Mouse (Mus musculus): Measurements from ENCODE around the gene Msi2. TPM values are rescaled to one million over a fixed set of nuclear protein-coding genes. Genes with fewer than 3 reads are reported as not detected.
A peak's percentile ranks its signal among the peaks of the same experiment; 100 is the strongest.

The Msi2 gene
- polyA plus RNA-seq, 1 experiment from 2014 or later = 3.9 TPM

GRCm38 (mm10) chr11:88585171-88585632, 133.1 kb downstream of the Msi2 start:
- no peak overlapping the region for H3K4me2 ChIP-seq
- H3K36me3 ChIP-seq = peaks cover 15% of the 10 kb centered on the region
- H3K4me3 ChIP-seq (replicated peaks) = no peak overlapping the region
- H3K9me3 ChIP-seq (replicated peaks) = no peaks in the 10 kb centered on the region
- H3K4me1 ChIP-seq (replicated peaks) = peaks cover 39% of the 10 kb centered on the region
- DNase-seq (no peak), ATAC-seq (ENCODE audit: low read depth) (no peak)
- H3K27ac ChIP-seq = no peak overlapping the region
- 55% methylated on average over 10 of the region's 10 CpGs for WGBS (ENCODE audit: insufficient replicate concordance)
- H3K27me3 ChIP-seq = no peaks in the 10 kb centered on the region
- no peak overlapping the region for H3K9ac ChIP-seq

- Histone ChIP-seq H3K27me3 (no peaks in the 10 kb centered on the region), H3K9me3 (replicated peaks) (no peaks in the 10 kb centered on the region), H3K4me2 (no peak overlapping the region), H3K27ac (no peak overlapping the region), H3K4me1 (replicated peaks) (peaks cover 39% of the 10 kb centered on the region), H3K4me3 (replicated peaks) (no peak overlapping the region), H3K9ac (no peak overlapping the region), H3K36me3 (peaks cover 5% of the 10 kb centered on the region)
- ATAC-seq (ENCODE audit: low read depth) (no peak), DNase-seq (no peak)
- 54% methylated on average over 6 of the region's 6 CpGs for WGBS (ENCODE audit: insufficient replicate concordance)
Measured at GRCm38 (mm10) chr11:88583866-88584265, 134.4 kb downstream of the Msi2 start.

GRCm38 (mm10) chr11:88583259-88583833, 135.0 kb downstream of the Msi2 start:
- Histone ChIP-seq H3K27me3 (no peaks in the 10 kb centered on the region), H3K9me3 (replicated peaks) (no peaks in the 10 kb centered on the region), H3K4me2 (no peak overlapping the region), H3K9ac (no peak overlapping the region), H3K4me3 (replicated peaks) (no peak overlapping the region), H3K36me3 (no peaks in the 10 kb centered on the region), H3K27ac (no peak overlapping the region), H3K4me1 (replicated peaks) (peaks cover 39% of the 10 kb centered on the region)
- DNase-seq (no peak), ATAC-seq (ENCODE audit: low read depth) (no peak)
- WGBS (ENCODE audit: insufficient replicate concordance) = 38% methylated on average over 8 of the region's 8 CpGs

GRCm38 (mm10) chr11:88582781-88583180, 135.5 kb downstream of the Msi2 start:
- Histone ChIP-seq H3K27ac (no peak overlapping the region), H3K4me3 (replicated peaks) (no peak overlapping the region), H3K36me3 (no peaks in the 10 kb centered on the region), H3K9me3 (replicated peaks) (no peaks in the 10 kb centered on the region), H3K27me3 (no peaks in the 10 kb centered on the region), H3K9ac (no peak overlapping the region), H3K4me1 (replicated peaks) (peaks cover 39% of the 10 kb centered on the region), H3K4me2 (peak overlapping the region; percentile 28; the same call in 1 of the 2 replicates)
- ATAC-seq (ENCODE audit: low read depth) (no peak), DNase-seq (no peak)
- 34% methylated on average over 7 of the region's 7 CpGs for WGBS (ENCODE audit: insufficient replicate concordance)

- H3K27me3 ChIP-seq = no peaks in the 10 kb centered on the region
- WGBS (ENCODE audit: insufficient replicate concordance) = 57% methylated on average over 13 of the region's 13 CpGs
- DNase-seq (no peak), ATAC-seq (ENCODE audit: low read depth) (no peak)
- peak overlapping the region; percentile 28; the same call in 1 of the 2 replicates for H3K4me2 ChIP-seq
- H3K4me3 ChIP-seq (replicated peaks) = no peak overlapping the region
- peaks cover 44% of the 10 kb centered on the region for H3K4me1 ChIP-seq (replicated peaks)
- H3K36me3 ChIP-seq = no peaks in the 10 kb centered on the region
- no peak overlapping the region for H3K9ac ChIP-seq
- H3K27ac ChIP-seq = peak overlapping the region; percentile 35
- H3K9me3 ChIP-seq (replicated peaks) = no peaks in the 10 kb centered on the region
Measured at GRCm38 (mm10) chr11:88582021-88582707, 136.1 kb downstream of the Msi2 start.

- Histone ChIP-seq H3K9ac (no peak overlapping the region), H3K4me3 (replicated peaks) (no peak overlapping the region), H3K4me1 (replicated peaks) (peaks cover 49% of the 10 kb centered on the region), H3K9me3 (replicated peaks) (no peaks in the 10 kb centered on the region), H3K27ac (no peak overlapping the region), H3K27me3 (no peaks in the 10 kb centered on the region), H3K36me3 (no peaks in the 10 kb centered on the region), H3K4me2 (no peak overlapping the region)
- 84% methylated on average over 7 of the region's 7 CpGs for WGBS (ENCODE audit: insufficient replicate concordance)
- DNase-seq = no peak
- ATAC-seq (ENCODE audit: low read depth) = no peak
Measured at GRCm38 (mm10) chr11:88581375-88581774, 136.9 kb downstream of the Msi2 start.

- no peak for DNase-seq
- 76% methylated on average over 2 of the region's 2 CpGs for WGBS (ENCODE audit: insufficient replicate concordance)
- H3K4me2 ChIP-seq = no peak overlapping the region
- no peaks in the 10 kb centered on the region for H3K9me3 ChIP-seq (replicated peaks)
- no peak overlapping the region for H3K27ac ChIP-seq
- peaks cover 39% of the 10 kb centered on the region for H3K4me1 ChIP-seq (replicated peaks)
- H3K4me3 ChIP-seq (replicated peaks) = no peak overlapping the region
- ATAC-seq (ENCODE audit: low read depth) = no peak
- no peaks in the 10 kb centered on the region for H3K36me3 ChIP-seq
- H3K9ac ChIP-seq = no peak overlapping the region
- H3K27me3 ChIP-seq = no peaks in the 10 kb centered on the region
Measured at GRCm38 (mm10) chr11:88578700-88579099, 139.6 kb downstream of the Msi2 start.

- ATAC-seq (ENCODE audit: low read depth) (no peak), DNase-seq (no peak)
- WGBS (ENCODE audit: insufficient replicate concordance) = 55% methylated on average over 7 of the region's 7 CpGs
- Histone ChIP-seq H3K27me3 (no peaks in the 10 kb centered on the region), H3K9me3 (replicated peaks) (no peaks in the 10 kb centered on the region), H3K9ac (no peak overlapping the region), H3K4me2 (no peak overlapping the region), H3K4me3 (replicated peaks) (no peak overlapping the region), H3K27ac (no peak overlapping the region), H3K36me3 (no peaks in the 10 kb centered on the region), H3K4me1 (replicated peaks) (peaks cover 27% of the 10 kb centered on the region)
Measured at GRCm38 (mm10) chr11:88577076-88577475, 141.2 kb downstream of the Msi2 start.

GRCm38 (mm10) chr11:88576233-88576998, 141.9 kb downstream of the Msi2 start:
- Histone ChIP-seq H3K27me3 (no peaks in the 10 kb centered on the region), H3K36me3 (no peaks in the 10 kb centered on the region), H3K9me3 (replicated peaks) (no peaks in the 10 kb centered on the region), H3K4me2 (no peak overlapping the region), H3K27ac (no peak overlapping the region), H3K9ac (no peak overlapping the region), H3K4me3 (replicated peaks) (no peak overlapping the region), H3K4me1 (replicated peaks) (peaks cover 21% of the 10 kb centered on the region)
- WGBS (ENCODE audit: insufficient replicate concordance) = 60% methylated on average over 7 of the region's 7 CpGs
- DNase-seq = no peak
- ATAC-seq (ENCODE audit: low read depth) = no peak

GRCm38 (mm10) chr11:88574575-88575360, 143.5 kb downstream of the Msi2 start:
- DNase-seq (no peak), ATAC-seq (ENCODE audit: low read depth) (no peak)
- no peaks in the 10 kb centered on the region for H3K36me3 ChIP-seq
- no peaks in the 10 kb centered on the region for H3K27me3 ChIP-seq
- WGBS (ENCODE audit: insufficient replicate concordance) = 70% methylated on average over 4 of the region's 4 CpGs
- no peak overlapping the region for H3K9ac ChIP-seq
- no peaks in the 10 kb centered on the region for H3K9me3 ChIP-seq (replicated peaks)
- H3K27ac ChIP-seq = no peak overlapping the region
- no peak overlapping the region for H3K4me2 ChIP-seq
- peaks cover 21% of the 10 kb centered on the region for H3K4me1 ChIP-seq (replicated peaks)
- H3K4me3 ChIP-seq (replicated peaks) = no peak overlapping the region

- H3K4me3 ChIP-seq (replicated peaks) = no peak overlapping the region
- H3K9ac ChIP-seq = no peak overlapping the region
- H3K27me3 ChIP-seq = no peaks in the 10 kb centered on the region
- DNase-seq (no peak), ATAC-seq (ENCODE audit: low read depth) (no peak)
- H3K4me1 ChIP-seq (replicated peaks) = peaks cover 21% of the 10 kb centered on the region
- no peak overlapping the region for H3K27ac ChIP-seq
- no peak overlapping the region for H3K4me2 ChIP-seq
- H3K36me3 ChIP-seq = no peaks in the 10 kb centered on the region
- H3K9me3 ChIP-seq (replicated peaks) = no peaks in the 10 kb centered on the region
- WGBS (ENCODE audit: insufficient replicate concordance) = 86% methylated on average over 5 of the region's 5 CpGs
Measured at GRCm38 (mm10) chr11:88573013-88573412, 145.3 kb downstream of the Msi2 start.
